Mouse (Mus musculus): ENCODE results near the gene Etl4. TPM values are rescaled to one million over a fixed set of nuclear protein-coding genes. Genes with fewer than 3 reads are reported as not detected.

The Etl4 gene
- polyA plus RNA-seq, 1 experiment, result 8.2 TPM

DNA sequence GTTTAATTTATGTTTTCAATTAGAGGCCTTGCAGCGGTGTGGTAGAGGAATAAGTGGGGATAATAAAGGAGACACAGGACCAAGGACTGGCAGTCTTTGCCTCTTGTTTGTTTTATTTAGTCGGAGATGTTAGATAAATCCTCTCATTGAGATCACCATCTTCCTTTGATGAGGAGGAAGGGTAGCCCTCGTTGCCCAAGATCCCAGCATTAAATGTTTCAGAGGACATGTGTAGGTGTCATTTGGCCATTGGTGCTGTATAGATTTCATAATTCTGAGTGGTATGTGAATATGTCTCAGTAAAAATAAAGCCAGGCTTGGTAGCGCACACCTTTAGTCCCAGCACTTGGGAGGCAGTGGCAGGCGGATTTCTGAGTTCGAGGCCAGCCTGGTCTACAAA is 508.4 kb downstream of the Etl4 start:
- TF ChIP-seq CTCF (IDR thresholded peaks at IDR 0.05; ENCODE audit: control insufficient read depth, insufficient read depth, low read length), result no peak
- TF ChIP-seq POLR2A (IDR thresholded peaks at IDR 0.05; ENCODE audit: borderline replicate concordance, control insufficient read depth, low read depth, low read length), result no peak
- WGBS, result 73% methylated on average over 6 of the region's 6 CpGs

DNA sequence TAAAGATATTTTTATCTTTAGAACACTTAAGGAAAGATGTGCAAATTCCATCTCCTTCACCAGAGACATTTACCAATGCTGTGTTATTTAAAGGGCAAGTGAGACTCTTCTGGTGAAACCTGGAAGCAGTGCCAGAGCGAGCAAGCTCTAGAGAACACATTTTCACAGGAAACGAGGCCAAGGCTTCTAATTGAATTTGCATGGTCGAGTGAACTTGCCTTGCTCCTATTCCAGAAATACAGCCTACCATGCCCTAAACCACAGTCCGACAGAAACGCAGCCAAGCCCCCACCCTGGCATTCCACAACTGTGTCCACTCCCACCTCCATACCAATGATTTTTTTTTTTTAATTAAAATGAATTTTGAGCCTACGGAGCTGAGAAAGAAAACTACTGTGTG is 510.4 kb downstream of the Etl4 start:
- Histone ChIP-seq H3K4me3 (replicated peaks; ENCODE audit: control insufficient read depth, low read depth, low read length) (no peak overlapping the region), H3K4me1 (ENCODE audit: control insufficient read depth, insufficient read depth, low read length) (no peaks in the 10 kb centered on the region), H3K27ac (ENCODE audit: control insufficient read depth, insufficient read depth, low read depth, low read length, poor library complexity) (no peak overlapping the region)
- WGBS, result 61% methylated on average over 6 of the region's 6 CpGs
- no peak for TF ChIP-seq POLR2A (IDR thresholded peaks at IDR 0.05; ENCODE audit: borderline replicate concordance, control insufficient read depth, low read depth, low read length)
- TF ChIP-seq CTCF (IDR thresholded peaks at IDR 0.05; ENCODE audit: control insufficient read depth, insufficient read depth, low read length), result no peak

More for the DNA sequence above, 508.4 kb downstream of the Etl4 start:
- H3K27ac ChIP-seq (ENCODE audit: control insufficient read depth, insufficient read depth, low read depth, low read length, poor library complexity), result no peak overlapping the region
- H3K4me1 ChIP-seq (ENCODE audit: control insufficient read depth, insufficient read depth, low read length), result no peaks in the 10 kb centered on the region
- H3K4me3 ChIP-seq (replicated peaks; ENCODE audit: control insufficient read depth, low read depth, low read length), result no peak overlapping the region

DNA sequence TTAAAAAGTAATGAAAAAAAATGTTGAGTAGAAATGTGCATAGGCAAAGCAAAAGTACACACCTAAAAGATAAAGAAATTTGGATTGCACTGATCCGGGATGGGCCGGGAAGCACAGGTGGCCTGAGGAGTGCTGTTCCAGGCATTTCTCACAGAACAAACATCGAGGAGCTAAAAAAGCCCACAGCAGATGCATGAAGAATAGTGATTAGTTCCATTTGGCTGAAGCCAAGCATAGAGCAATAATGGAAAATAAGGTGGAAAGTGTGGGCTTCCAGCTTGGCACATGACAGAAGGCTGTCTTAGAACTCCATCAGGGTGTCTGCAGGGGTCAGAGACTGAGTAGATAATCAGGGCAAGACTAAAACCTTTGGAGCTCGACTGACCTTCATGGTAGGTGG is 512.7 kb downstream of the Etl4 start:
- TF ChIP-seq POLR2A (IDR thresholded peaks at IDR 0.05; ENCODE audit: borderline replicate concordance, control insufficient read depth, low read depth, low read length) (no peak), CTCF (IDR thresholded peaks at IDR 0.05; ENCODE audit: control insufficient read depth, insufficient read depth, low read length) (no peak)
- Histone ChIP-seq H3K4me3 (replicated peaks; ENCODE audit: control insufficient read depth, low read depth, low read length) (no peak overlapping the region), H3K27ac (ENCODE audit: control insufficient read depth, insufficient read depth, low read depth, low read length, poor library complexity) (no peak overlapping the region), H3K4me1 (ENCODE audit: control insufficient read depth, insufficient read depth, low read length) (no peaks in the 10 kb centered on the region)
- 70% methylated on average over 4 of the region's 4 CpGs for WGBS

GRCm38 (mm10) chr2:20433656-20434055 is 524.1 kb downstream of the Etl4 start:
- 83% methylated on average over 2 of the region's 2 CpGs for WGBS
- Histone ChIP-seq H3K4me3 (replicated peaks; ENCODE audit: control insufficient read depth, low read depth, low read length) (no peak overlapping the region), H3K27ac (ENCODE audit: control insufficient read depth, insufficient read depth, low read depth, low read length, poor library complexity) (no peak overlapping the region), H3K4me1 (ENCODE audit: control insufficient read depth, insufficient read depth, low read length) (no peaks in the 10 kb centered on the region)
- TF ChIP-seq CTCF (IDR thresholded peaks at IDR 0.05; ENCODE audit: control insufficient read depth, insufficient read depth, low read length) (no peak), POLR2A (IDR thresholded peaks at IDR 0.05; ENCODE audit: borderline replicate concordance, control insufficient read depth, low read depth, low read length) (no peak)

- TF ChIP-seq POLR2A (IDR thresholded peaks at IDR 0.05; ENCODE audit: borderline replicate concordance, control insufficient read depth, low read depth, low read length), result no peak
- no peak for TF ChIP-seq CTCF (IDR thresholded peaks at IDR 0.05; ENCODE audit: control insufficient read depth, insufficient read depth, low read length)
- H3K27ac ChIP-seq (ENCODE audit: control insufficient read depth, insufficient read depth, low read depth, low read length, poor library complexity), result no peak overlapping the region
- WGBS, result 83% methylated on average over 4 of the region's 4 CpGs
These were observed 526.0 kb downstream of the Etl4 start for GRCm38 (mm10) chr2:20435530-20435929.

GRCm38 (mm10) chr2:20442731-20443130 is 533.2 kb downstream of the Etl4 start:
- Histone ChIP-seq H3K27ac (ENCODE audit: control insufficient read depth, insufficient read depth, low read depth, low read length, poor library complexity) (no peak overlapping the region), H3K4me3 (replicated peaks; ENCODE audit: control insufficient read depth, low read depth, low read length) (no peak overlapping the region), H3K4me1 (ENCODE audit: control insufficient read depth, insufficient read depth, low read length) (no peaks in the 10 kb centered on the region)
- TF ChIP-seq CTCF (IDR thresholded peaks at IDR 0.05; ENCODE audit: control insufficient read depth, insufficient read depth, low read length) (no peak), POLR2A (IDR thresholded peaks at IDR 0.05; ENCODE audit: borderline replicate concordance, control insufficient read depth, low read depth, low read length) (no peak)
- 83% methylated on average over 2 of the region's 2 CpGs for WGBS

More at GRCm38 (mm10) chr2:20435530-20435929, 526.0 kb downstream of the Etl4 start:
- Histone ChIP-seq H3K4me1 (ENCODE audit: control insufficient read depth, insufficient read depth, low read length) (no peaks in the 10 kb centered on the region), H3K4me3 (replicated peaks; ENCODE audit: control insufficient read depth, low read depth, low read length) (no peak overlapping the region)

GRCm38 (mm10) chr2:20443671-20444440 is 534.3 kb downstream of the Etl4 start:
- 70% methylated on average over 10 of the region's 10 CpGs for WGBS
- Histone ChIP-seq H3K4me1 (ENCODE audit: control insufficient read depth, insufficient read depth, low read length) (no peaks in the 10 kb centered on the region), H3K4me3 (replicated peaks; ENCODE audit: control insufficient read depth, low read depth, low read length) (no peak overlapping the region), H3K27ac (ENCODE audit: control insufficient read depth, insufficient read depth, low read depth, low read length, poor library complexity) (no peak overlapping the region)
- TF ChIP-seq CTCF (IDR thresholded peaks at IDR 0.05; ENCODE audit: control insufficient read depth, insufficient read depth, low read length) (no peak), POLR2A (IDR thresholded peaks at IDR 0.05; ENCODE audit: borderline replicate concordance, control insufficient read depth, low read depth, low read length) (no peak)

GRCm38 (mm10) chr2:20445156-20446155 is 535.9 kb downstream of the Etl4 start:
- WGBS, result 29% methylated on average over 17 of the region's 17 CpGs
- Histone ChIP-seq H3K4me1 (ENCODE audit: control insufficient read depth, insufficient read depth, low read length) (no peaks in the 10 kb centered on the region), H3K4me3 (replicated peaks; ENCODE audit: control insufficient read depth, low read depth, low read length) (no peak overlapping the region), H3K27ac (ENCODE audit: control insufficient read depth, insufficient read depth, low read depth, low read length, poor library complexity) (no peak overlapping the region)
- TF ChIP-seq POLR2A (IDR thresholded peaks at IDR 0.05; ENCODE audit: borderline replicate concordance, control insufficient read depth, low read depth, low read length), result no peak
- TF ChIP-seq CTCF (IDR thresholded peaks at IDR 0.05; ENCODE audit: control insufficient read depth, insufficient read depth, low read length), result no peak

All from bone marrow, adult 2 months (tissue).